Mouse (Mus musculus): ENCODE measurements at regions not wholly inside any gene's neighbourhood (a gene's known extent, or its start where the extent isn't known, plus 50 kb on each side); places are given as distances from the start of the nearest gene placed in this dataset.
"Not testable (repeated sequence)": the region's sequence is repeated elsewhere in the genome, so short reads cannot be mapped to it uniquely, and the experiment has no call there.

GRCm38 (mm10) chr9:88262461-88262860 lies 64.5 kb upstream of the Nt5e start:
- TF ChIP-seq USF1 (IDR thresholded peaks at IDR 0.05; ENCODE audit: low read depth, low read length) (no peak), MYC (IDR thresholded peaks at IDR 0.05; ENCODE audit: low read depth, low read length) (no peak), MAFK (IDR thresholded peaks at IDR 0.05; ENCODE audit: borderline replicate concordance, low read depth, low read length) (no peak)
- H3K4me1 ChIP-seq (ENCODE audit: control insufficient read depth in 1 of 2, insufficient read depth in 2 of 2, low read length in 2 of 2): no peaks in the 10 kb centered on the region
- no peak overlapping the region for H3K27ac ChIP-seq (ENCODE audit: control insufficient read depth, low read depth, low read length)
- H3K36me3 ChIP-seq (ENCODE audit: control insufficient read depth in 1 of 2, insufficient read depth in 2 of 2, low read length in 2 of 2): no peaks in the 10 kb centered on the region
- H3K9me3 ChIP-seq (replicated peaks; ENCODE audit: insufficient read depth, low read length): no peaks in the 10 kb centered on the region
- no peaks in the 10 kb centered on the region for H3K79me2 ChIP-seq (ENCODE audit: control insufficient read depth, insufficient read depth, low read length, poor library complexity)
- peaks cover 0 to 3% of the 10 kb centered on the region in 2 experiments; a peak in 1 of 4 replicates for H3K27me3 ChIP-seq (ENCODE audit: control insufficient read depth in 1 of 2, insufficient read depth in 2 of 2, low read length in 2 of 2)
- H3K9ac ChIP-seq (ENCODE audit: control insufficient read depth, low read depth, low read length, poor library complexity, severe bottlenecking): no peak overlapping the region
- DNase-seq (ENCODE audit: low read depth, low spot score): no peak
- H3K4me3 ChIP-seq (ENCODE audit: control insufficient read depth in 1 of 2, insufficient read depth in 1 of 2, low read depth in 2 of 2, low read length in 2 of 2): no peak overlapping the region

- H3K9ac ChIP-seq (ENCODE audit: control insufficient read depth, low read depth, low read length, poor library complexity, severe bottlenecking); H3K4me1 ChIP-seq (ENCODE audit: control insufficient read depth in 1 of 2, insufficient read depth in 2 of 2, low read length in 2 of 2); H3K4me3 ChIP-seq (ENCODE audit: control insufficient read depth in 1 of 2, insufficient read depth in 1 of 2, low read depth in 2 of 2, low read length in 2 of 2); DNase-seq (ENCODE audit: low read depth, low spot score); H3K9me3 ChIP-seq (replicated peaks; ENCODE audit: insufficient read depth, low read length); H3K27me3 ChIP-seq (ENCODE audit: control insufficient read depth in 1 of 2, insufficient read depth in 2 of 2, low read length in 2 of 2); H3K36me3 ChIP-seq (ENCODE audit: control insufficient read depth in 1 of 2, insufficient read depth in 2 of 2, low read length in 2 of 2); H3K27ac ChIP-seq (ENCODE audit: control insufficient read depth, low read depth, low read length); H3K79me2 ChIP-seq (ENCODE audit: control insufficient read depth, insufficient read depth, low read length, poor library complexity): not testable (repeated sequence)
Observed at GRCm38 (mm10) chr9:88266346-88266745, 60.7 kb upstream of the Nt5e start.

- Histone ChIP-seq H3K27ac (ENCODE audit: control insufficient read depth, low read depth, low read length) (no peak overlapping the region), H3K36me3 (ENCODE audit: control insufficient read depth in 1 of 2, insufficient read depth in 2 of 2, low read length in 2 of 2) (no peaks in the 10 kb centered on the region), H3K4me3 (ENCODE audit: control insufficient read depth in 1 of 2, insufficient read depth in 1 of 2, low read depth in 2 of 2, low read length in 2 of 2) (no peak overlapping the region), H3K79me2 (ENCODE audit: control insufficient read depth, insufficient read depth, low read length, poor library complexity) (no peaks in the 10 kb centered on the region), H3K9ac (ENCODE audit: control insufficient read depth, low read depth, low read length, poor library complexity, severe bottlenecking) (no peak overlapping the region), H3K9me3 (replicated peaks; ENCODE audit: insufficient read depth, low read length) (no peaks in the 10 kb centered on the region), H3K4me1 (ENCODE audit: control insufficient read depth in 1 of 2, insufficient read depth in 2 of 2, low read length in 2 of 2) (no peaks in the 10 kb centered on the region), H3K27me3 (ENCODE audit: control insufficient read depth in 1 of 2, insufficient read depth in 2 of 2, low read length in 2 of 2) (peaks cover 0 to 2% of the 10 kb centered on the region in 2 experiments; a peak in 1 of 4 replicates)
- DNase-seq (ENCODE audit: low read depth, low spot score): no peak
- TF ChIP-seq MAX (IDR thresholded peaks at IDR 0.05; ENCODE audit: low read length) (no peak), UBTF (IDR thresholded peaks at IDR 0.05; ENCODE audit: borderline replicate concordance, insufficient read depth, low read depth, low read length) (no peak), POLR2AphosphoS5 (IDR thresholded peaks at IDR 0.05; ENCODE audit: borderline replicate concordance, low read depth, low read length) (no peak)
Observed at GRCm38 (mm10) chr9:88268811-88269210, 58.2 kb upstream of the Nt5e start.

- DNase-seq (ENCODE audit: low read depth, low spot score): no peak
- H3K27ac ChIP-seq (ENCODE audit: control insufficient read depth, low read depth, low read length): no peak overlapping the region
- H3K79me2 ChIP-seq (ENCODE audit: control insufficient read depth, insufficient read depth, low read length, poor library complexity): no peaks in the 10 kb centered on the region
- peaks cover 0 to 2% of the 10 kb centered on the region in 2 experiments; a peak in 1 of 4 replicates for H3K27me3 ChIP-seq (ENCODE audit: control insufficient read depth in 1 of 2, insufficient read depth in 2 of 2, low read length in 2 of 2)
- no peaks in the 10 kb centered on the region for H3K9me3 ChIP-seq (replicated peaks; ENCODE audit: insufficient read depth, low read length)
- TF ChIP-seq MYB (IDR thresholded peaks at IDR 0.05; ENCODE audit: low read depth, low read length) (no peak), GABPA (IDR thresholded peaks at IDR 0.05; ENCODE audit: low read depth, low read length) (no peak), USF2 (IDR thresholded peaks at IDR 0.05; ENCODE audit: borderline replicate concordance in 1 of 2, insufficient read depth in 1 of 2, low read depth in 1 of 2, low read length in 2 of 2) (no peak), UBTF (IDR thresholded peaks at IDR 0.05; ENCODE audit: borderline replicate concordance, insufficient read depth, low read depth, low read length) (no peak), ZNF384 (IDR thresholded peaks at IDR 0.05; ENCODE audit: low read depth, low read length) (no peak), MAZ (IDR thresholded peaks at IDR 0.05; ENCODE audit: low read depth, low read length) (no peak), POLR2A (IDR thresholded peaks at IDR 0.05; ENCODE audit: control insufficient read depth in 1 of 2, insufficient read depth in 1 of 2, low read depth in 1 of 2, low read length in 2 of 2, poor library complexity in 1 of 2) (no peak), EP300 (IDR thresholded peaks at IDR 0.05; ENCODE audit: low read depth in 1 of 2, low read length in 2 of 2) (no peak), ZC3H11A (IDR thresholded peaks at IDR 0.05; ENCODE audit: low read depth, low read length) (no peak), BHLHE40 (IDR thresholded peaks at IDR 0.05; ENCODE audit: borderline replicate concordance, low read depth, low read length) (no peak), USF1 (IDR thresholded peaks at IDR 0.05; ENCODE audit: low read depth, low read length) (no peak)
- H3K4me1 ChIP-seq (ENCODE audit: control insufficient read depth in 1 of 2, insufficient read depth in 2 of 2, low read length in 2 of 2): no peaks in the 10 kb centered on the region
- H3K36me3 ChIP-seq (ENCODE audit: control insufficient read depth in 1 of 2, insufficient read depth in 2 of 2, low read length in 2 of 2): no peaks in the 10 kb centered on the region
- no peak overlapping the region for H3K9ac ChIP-seq (ENCODE audit: control insufficient read depth, low read depth, low read length, poor library complexity, severe bottlenecking)
- no peak overlapping the region for H3K4me3 ChIP-seq (ENCODE audit: control insufficient read depth in 1 of 2, insufficient read depth in 1 of 2, low read depth in 2 of 2, low read length in 2 of 2)
Observed at GRCm38 (mm10) chr9:88269216-88269615, 57.8 kb upstream of the Nt5e start.
